Mouse (Mus musculus) midbrain, postnatal 0 days (tissue): ENCODE data around the gene Kif11. TPM values are rescaled to one million over a fixed set of nuclear protein-coding genes. Genes with fewer than 3 reads are reported as not detected.

ENCODE experiments used
- ATAC-seq: fragments of 200-750 bp; cut with Nextera tagmentation; 2 replicates; pipeline ENCODE4 v1.8.0; 2017; ENCODE audit warnings: moderate number of reproducible peaks, mild to moderate bottlenecking, moderate TSS enrichment, moderate library complexity; ENCODE audit not compliant: low FRiP score
- DNase-seq: peaks from one replicate; pipeline ENCODE4 v3.0.0-alpha.2; 2015; ENCODE audit warnings: low spot score
- H3K27ac ChIP-seq: fragments of 300-500 bp; sonication (generic); 2 replicates; pipeline ENCODE4 v1.5.1; 2014; ENCODE audit warnings: low read depth, mild to moderate bottlenecking, low read length, mixed read lengths
- H3K27me3 ChIP-seq: fragments of 300-500 bp; sonication (generic); 2 replicates; pipeline ENCODE4 v1.6.1; 2014; ENCODE audit warnings: low read length, control low read depth, mixed read lengths; ENCODE audit not compliant: insufficient read depth
- H3K36me3 ChIP-seq: fragments of 300-500 bp; sonication (generic); 2 replicates; pipeline ENCODE4 v1.6.1; 2014; ENCODE audit warnings: low read length, control low read depth, mixed read lengths; ENCODE audit not compliant: insufficient read depth
- H3K4me1 ChIP-seq: fragments of 300-500 bp; sonication (generic); 2 replicates; pipeline ENCODE4 v1.6.1; 2014; ENCODE audit warnings: mild to moderate bottlenecking, control low read depth, antibody characterized with exemption, low read length, mixed read lengths; ENCODE audit not compliant: insufficient read depth
- H3K4me2 ChIP-seq: fragments of 300-500 bp; sonication (generic); 2 replicates; pipeline ENCODE4 v1.6.1; 2014; ENCODE audit warnings: low read depth, mild to moderate bottlenecking, low read length, mixed read lengths; ENCODE audit not compliant: poor library complexity, severe bottlenecking
- H3K4me3 ChIP-seq: fragments of 300-500 bp; sonication (generic); 2 replicates; pipeline ENCODE4 v1.5.1; 2014; ENCODE audit warnings: low read depth, mild to moderate bottlenecking, low read length, moderate library complexity
- H3K9ac ChIP-seq: fragments of 300-500 bp; sonication (generic); replicated peaks from 2 replicates; pipeline ENCODE4 v1.6.1; 2014; ENCODE audit warnings: mild to moderate bottlenecking, low read length, moderate library complexity, mixed read lengths; ENCODE audit not compliant: poor library complexity, severe bottlenecking
- H3K9me3 ChIP-seq: fragments of 300-500 bp; sonication (generic); 2 replicates; pipeline ENCODE4 v1.6.1; 2016; ENCODE audit warnings: low read length, control low read depth
- CTCF ChIP-seq: IDR thresholded peaks from 2 replicates; pipeline ENCODE4 v1.5.1; 2016; ENCODE audit warnings: antibody characterized with exemption, mild to moderate bottlenecking
- whole genome bisulfite sequencing: fragments of 180-500 bp; shearing (Covaris S2); extraction: QIAGEN DNeasy Blood & Tissue Kit; methylation state at CpG from one replicate; pipeline ENCODE4 v1.1.7; 2014; 5-methylcytosine and 5-hydroxymethylcytosine counted together
- polyA plus RNA-seq: library from polyadenylated mRNA; unstranded; fragments of >200 nt; fragmentation: Nextera tagmentation; extraction: Ambion mirVana; gene quantifications from 2 replicates; pipeline ENCODE4 v1.2.1, GENCODE M21; 2015
- total RNA-seq: library from RNA; depleted of rRNA; stranded (reverse); fragments of >200 nt; gene quantifications from 2 replicates; pipeline ENCODE4 v1.2.3, GENCODE M21; 2014; rRNA removed

Gene Kif11
- total RNA-seq (6.2 and 7.5 TPM in 2 replicates), polyA plus RNA-seq (2.9 and 3.3 TPM in 2 replicates)

- H3K9me3 ChIP-seq, result no peaks in the 10 kb centered on the region
- no peaks in the 10 kb centered on the region for H3K4me1 ChIP-seq
- ATAC-seq (peak; percentile 100), DNase-seq (peak; percentile 99)
- no peaks in the 10 kb centered on the region for H3K27me3 ChIP-seq
- no peaks in the 10 kb centered on the region for H3K36me3 ChIP-seq
- H3K4me3 ChIP-seq, result peak within 1 kb of the TSS; percentile 64
- peak within 1 kb of the TSS; percentile 76 for H3K4me2 ChIP-seq
- under 1% methylated on average over 73 of the region's 73 CpGs for WGBS
- peak; percentile 26; the same call in 1 of the 2 replicates for TF ChIP-seq CTCF
- H3K9ac ChIP-seq, result peak within 1 kb of the TSS; percentile 74
- peak within 1 kb of the TSS; percentile 86 for H3K27ac ChIP-seq
Observed at GRCm38 (mm10) chr19:37375755-37376615, at the start of gene Kif11. Kif11 (plus strand) TSS chr19:37376403.

DNA sequence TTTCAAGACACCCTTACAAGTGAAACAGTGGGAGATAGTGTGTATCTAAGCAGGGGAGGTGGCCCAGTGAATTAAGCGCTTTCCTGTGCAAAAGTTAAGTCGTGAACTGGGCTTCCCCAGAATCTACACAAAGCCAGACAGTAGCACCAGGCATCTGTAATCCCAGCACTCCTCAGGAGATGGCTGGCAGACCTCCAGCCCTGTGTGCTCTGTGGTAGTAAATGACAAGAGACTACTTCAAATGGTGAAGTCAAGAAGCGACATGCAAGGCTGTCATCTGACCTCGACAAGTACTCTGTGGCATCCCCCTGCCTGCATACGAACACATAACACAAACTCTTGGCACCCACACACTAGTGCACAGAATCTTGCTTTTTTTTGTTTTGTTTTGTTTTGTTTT lies 49.0 kb upstream of the Kif11 start:
- Histone ChIP-seq H3K4me1 (no peaks in the 10 kb centered on the region), H3K4me3 (no peak overlapping the region), H3K9ac (no peak overlapping the region), H3K4me2 (no peak overlapping the region), H3K27me3 (no peaks in the 10 kb centered on the region), H3K9me3 (no peaks in the 10 kb centered on the region), H3K27ac (no peak overlapping the region), H3K36me3 (peaks cover 10% of the 10 kb centered on the region; the same call in 1 of the 2 replicates)
- peak; percentile 28 for DNase-seq
- 73% methylated on average over 5 of the region's 5 CpGs for WGBS
- ATAC-seq, result no peak
- TF ChIP-seq CTCF, result no peak

GRCm38 (mm10) chr19:37332726-37333125 lies 43.5 kb upstream of the Kif11 start:
- ATAC-seq, result no peak
- H3K4me2 ChIP-seq, result no peak overlapping the region
- no peak for DNase-seq
- no peak overlapping the region for H3K4me3 ChIP-seq
- no peaks in the 10 kb centered on the region for H3K27me3 ChIP-seq
- no peaks in the 10 kb centered on the region for H3K4me1 ChIP-seq
- no peak for TF ChIP-seq CTCF
- WGBS, result 89% methylated on average over 4 of the region's 4 CpGs
- no peaks in the 10 kb centered on the region for H3K9me3 ChIP-seq
- no peak overlapping the region for H3K9ac ChIP-seq
- peaks cover 4% of the 10 kb centered on the region; the same call in 1 of the 2 replicates for H3K36me3 ChIP-seq
- H3K27ac ChIP-seq, result no peak overlapping the region

DNA sequence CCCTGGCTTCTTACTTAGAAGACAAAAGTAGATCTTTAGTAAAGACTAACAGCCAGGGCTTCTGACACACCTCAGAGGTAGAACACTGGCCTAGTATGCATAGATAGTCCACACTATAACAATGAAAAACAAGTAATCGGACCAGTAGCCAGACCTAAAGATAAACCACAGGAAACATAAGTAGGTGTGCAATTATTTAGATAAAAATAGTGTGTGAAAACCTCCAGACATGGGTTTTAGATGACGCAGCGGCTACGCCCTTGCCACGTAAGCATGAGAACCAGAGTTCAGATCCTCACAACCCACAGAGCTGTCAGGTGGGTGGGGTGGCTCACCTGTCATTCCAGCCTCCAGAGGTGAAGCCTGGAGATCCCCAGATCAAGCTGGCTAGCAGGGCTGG lies 42.8 kb upstream of the Kif11 start:
- no peaks in the 10 kb centered on the region for H3K9me3 ChIP-seq
- TF ChIP-seq CTCF, result no peak
- H3K27ac ChIP-seq, result no peak overlapping the region
- 98% methylated on average over 5 of the region's 5 CpGs for WGBS
- peaks cover 4% of the 10 kb centered on the region; the same call in 1 of the 2 replicates for H3K36me3 ChIP-seq
- ATAC-seq, result no peak
- no peak overlapping the region for H3K4me2 ChIP-seq
- no peaks in the 10 kb centered on the region for H3K27me3 ChIP-seq
- H3K4me3 ChIP-seq, result no peak overlapping the region
- no peak for DNase-seq
- no peaks in the 10 kb centered on the region for H3K4me1 ChIP-seq
- H3K9ac ChIP-seq, result no peak overlapping the region

DNA sequence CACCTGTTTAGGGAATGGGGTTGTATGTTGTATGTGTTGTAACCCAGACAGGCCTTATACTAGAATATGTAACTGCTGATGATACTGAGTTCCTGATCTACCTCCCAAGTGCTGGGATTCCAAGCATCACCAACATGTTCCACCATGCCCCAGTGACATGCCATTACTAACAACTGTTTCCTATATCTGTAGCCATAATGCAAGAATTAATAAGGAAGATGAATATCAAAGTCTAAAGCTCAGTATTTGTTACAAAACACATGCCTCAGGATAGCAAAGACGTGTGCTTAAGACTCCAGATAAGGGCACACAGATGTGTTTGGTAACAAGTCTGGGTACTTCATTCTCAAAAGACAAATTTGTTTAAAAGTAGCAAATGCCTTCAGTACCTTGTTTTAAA lies 40.8 kb upstream of the Kif11 start:
- no peak overlapping the region for H3K9ac ChIP-seq
- H3K4me3 ChIP-seq, result no peak overlapping the region
- H3K36me3 ChIP-seq, result no peaks in the 10 kb centered on the region
- no peaks in the 10 kb centered on the region for H3K4me1 ChIP-seq
- no peaks in the 10 kb centered on the region for H3K9me3 ChIP-seq
- DNase-seq, result no peak
- H3K27me3 ChIP-seq, result no peaks in the 10 kb centered on the region
- TF ChIP-seq CTCF, result no peak
- no peak overlapping the region for H3K27ac ChIP-seq
- no peak overlapping the region for H3K4me2 ChIP-seq
- ATAC-seq, result no peak
- 73% methylated on average over 1 of the region's 1 CpGs for WGBS

DNA sequence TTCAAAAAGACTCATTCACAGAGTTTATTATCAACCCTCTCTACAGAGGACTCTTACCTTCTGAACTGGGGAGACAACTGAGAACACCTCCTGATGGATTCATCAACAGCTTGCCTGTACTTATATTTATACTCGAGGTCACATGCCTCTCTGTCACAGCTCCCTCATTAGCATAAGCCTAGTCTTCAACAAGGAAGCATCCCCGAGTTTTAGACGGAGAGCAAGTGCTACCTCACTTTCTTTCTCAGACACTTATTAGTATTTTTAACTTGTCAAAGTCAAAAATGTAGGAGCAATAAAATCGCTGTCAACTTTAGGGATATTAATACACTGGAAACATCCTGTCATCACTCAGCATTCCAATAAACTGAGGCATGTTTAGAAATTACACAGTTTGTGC lies 38.5 kb upstream of the Kif11 start, which contains the start of gene Ide:
TSS of gene Ide (minus strand) at position 101 of the 400 bp plus-strand sequence.
- no peak for ATAC-seq
- TF ChIP-seq CTCF, result no peak

More for the DNA sequence above, 38.5 kb upstream of the Kif11 start, which contains the start of gene Ide:
- H3K4me3 ChIP-seq, result no peak within 1 kb of the TSS
- no peak within 1 kb of the TSS for H3K9ac ChIP-seq
- WGBS, result 65% methylated on average over 4 of the region's 4 CpGs
- DNase-seq, result no peak
- H3K4me1 ChIP-seq, result no peaks in the 10 kb centered on the region
- H3K36me3 ChIP-seq, result no peaks in the 10 kb centered on the region
- H3K4me2 ChIP-seq, result no peak within 1 kb of the TSS
- H3K27ac ChIP-seq, result no peak within 1 kb of the TSS
- H3K27me3 ChIP-seq, result no peaks in the 10 kb centered on the region
- no peaks in the 10 kb centered on the region for H3K9me3 ChIP-seq
